Mouse (Mus musculus) heart, postnatal 0 days (tissue): Measurements from ENCODE around the gene Lrrc28.

Source experiments
- CTCF ChIP-seq: IDR thresholded peaks from 2 replicates; pipeline ENCODE4 v1.5.1; 2016; ENCODE audit warnings: antibody characterized with exemption, control low read depth, low read depth
- EP300 ChIP-seq: IDR thresholded peaks from 2 replicates; pipeline ENCODE4 v1.6.1; 2016; ENCODE audit warnings: antibody characterized with exemption, low read depth

DNA sequence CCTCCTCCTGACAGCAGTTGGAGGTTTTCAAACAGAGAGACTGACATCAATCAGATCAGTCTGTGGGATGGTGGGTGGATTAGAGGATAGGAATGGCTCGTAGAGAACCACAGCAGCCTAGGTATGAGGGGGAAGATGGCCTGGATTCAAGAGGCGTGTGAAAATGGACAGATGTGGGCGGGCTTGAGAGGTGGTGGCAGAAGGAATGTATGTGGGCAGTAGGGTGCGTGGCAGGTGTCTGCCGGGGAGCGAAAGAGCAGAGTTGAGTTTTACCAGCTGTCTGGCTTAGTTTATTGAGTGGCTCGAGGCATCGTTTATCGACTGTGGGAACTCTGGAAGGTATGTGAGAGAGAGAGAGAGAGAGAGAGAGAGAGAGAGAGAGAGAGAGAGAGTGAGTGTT, 36.0 kb upstream of the Lrrc28 start:
- no peak for TF ChIP-seq CTCF
- TF ChIP-seq EP300: no peak
